Mouse (Mus musculus): ENCODE results near the gene Prlh. TPM values are rescaled to one million over a fixed set of nuclear protein-coding genes. Genes with fewer than 3 reads are reported as not detected.

The Prlh gene
- polyA plus RNA-seq, 1 experiment from 2014 or later: not detected

DNA sequence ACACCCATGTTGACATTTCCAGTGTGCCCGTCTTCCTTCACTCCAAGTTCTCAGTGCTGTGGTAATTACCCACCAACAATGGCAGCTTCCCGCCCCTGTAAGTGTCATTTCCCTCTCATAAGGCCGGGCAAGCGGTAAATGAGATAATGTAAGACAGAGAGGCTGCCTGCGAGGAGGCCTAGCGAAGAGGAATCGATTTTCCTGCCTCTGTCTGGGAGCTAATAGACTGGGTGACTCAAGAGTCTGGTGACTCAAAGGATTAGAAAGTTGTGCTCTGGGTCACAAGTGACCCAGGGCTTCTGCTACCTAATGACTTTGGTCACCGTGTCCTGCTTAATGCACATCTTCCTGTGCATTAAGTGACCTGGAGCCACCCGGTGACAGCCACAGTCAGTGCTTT lies 15.9 kb upstream of the Prlh start:
- H3K36me3 ChIP-seq (ENCODE audit: control insufficient read depth, insufficient read depth, low read length): no peaks in the 10 kb centered on the region
- no peak overlapping the region for H3K27ac ChIP-seq (ENCODE audit: low read depth)
- H3K4me2 ChIP-seq (ENCODE audit: low read length): no peak overlapping the region
- no peaks in the 10 kb centered on the region for H3K4me1 ChIP-seq (replicated peaks; ENCODE audit: control insufficient read depth, insufficient read depth, low read length)
- 67% methylated on average over 9 of the region's 9 CpGs for WGBS
- no peak overlapping the region for H3K9ac ChIP-seq (ENCODE audit: low read length)
- ATAC-seq (replicated peaks; ENCODE audit: low FRiP score, low TSS enrichment, low read depth) (no peak), DNase-seq (ENCODE audit: low spot score) (no peak)
- H3K9me3 ChIP-seq (ENCODE audit: control insufficient read depth, low read length): no peaks in the 10 kb centered on the region
- no peaks in the 10 kb centered on the region for H3K27me3 ChIP-seq (replicated peaks; ENCODE audit: control insufficient read depth, insufficient read depth, low read length)
- H3K4me3 ChIP-seq (ENCODE audit: low read depth, low read length): no peak overlapping the region

DNA sequence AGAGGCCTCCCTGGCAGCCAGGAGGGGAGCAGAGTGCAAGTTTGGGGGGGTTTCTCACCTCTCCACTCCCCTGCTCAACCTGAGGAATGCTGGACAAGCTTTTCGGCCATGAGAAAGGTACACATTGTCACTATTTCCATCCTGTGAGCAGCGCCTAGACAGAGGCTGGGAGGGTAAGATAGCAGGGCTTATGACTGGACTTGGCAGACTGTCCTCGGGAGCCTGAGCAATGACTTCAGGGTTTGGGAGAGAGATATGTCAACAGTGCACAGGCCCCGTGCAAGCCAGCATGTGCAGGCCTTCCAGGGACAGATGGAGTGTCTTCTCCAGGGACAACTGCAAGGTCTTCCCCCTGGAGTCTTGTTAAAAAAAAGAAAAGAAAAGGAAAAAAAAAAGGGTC lies 12.9 kb upstream of the Prlh start:
- no peaks in the 10 kb centered on the region for H3K36me3 ChIP-seq (ENCODE audit: control insufficient read depth, insufficient read depth, low read length)
- WGBS: 75% methylated on average over 4 of the region's 4 CpGs
- ATAC-seq (replicated peaks; ENCODE audit: low FRiP score, low TSS enrichment, low read depth) (no peak), DNase-seq (ENCODE audit: low spot score) (no peak)
- H3K9ac ChIP-seq (ENCODE audit: low read length): no peak overlapping the region
- no peaks in the 10 kb centered on the region for H3K27me3 ChIP-seq (replicated peaks; ENCODE audit: control insufficient read depth, insufficient read depth, low read length)
- no peak overlapping the region for H3K27ac ChIP-seq (ENCODE audit: low read depth)
- no peaks in the 10 kb centered on the region for H3K9me3 ChIP-seq (ENCODE audit: control insufficient read depth, low read length)
- no peak overlapping the region for H3K4me2 ChIP-seq (ENCODE audit: low read length)
- H3K4me1 ChIP-seq (replicated peaks; ENCODE audit: control insufficient read depth, insufficient read depth, low read length): no peaks in the 10 kb centered on the region
- no peak overlapping the region for H3K4me3 ChIP-seq (ENCODE audit: low read depth, low read length)

DNA sequence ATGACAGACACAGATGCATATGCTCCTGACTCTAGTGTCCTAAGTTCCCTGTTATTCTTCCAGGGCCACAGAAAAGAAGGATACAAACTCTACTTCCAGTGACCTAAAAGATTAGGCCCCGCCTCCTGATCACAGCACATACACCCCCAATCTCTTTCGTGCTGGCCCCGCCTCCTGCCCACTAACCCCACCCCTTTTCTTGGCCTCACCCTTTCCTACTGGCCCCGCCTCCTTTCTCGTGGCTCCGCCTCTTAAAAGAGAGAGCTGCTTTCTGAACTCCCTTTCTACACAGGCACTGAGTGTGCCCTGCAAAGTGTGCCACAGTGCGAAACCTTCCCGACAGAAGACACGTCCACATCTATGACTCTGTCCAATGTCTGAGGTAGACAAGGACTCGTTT lies 7.7 kb upstream of the Prlh start:
- Histone ChIP-seq H3K9ac (ENCODE audit: low read length) (no peak overlapping the region), H3K4me3 (ENCODE audit: low read depth, low read length) (no peak overlapping the region), H3K4me2 (ENCODE audit: low read length) (no peak overlapping the region), H3K9me3 (ENCODE audit: control insufficient read depth, low read length) (no peaks in the 10 kb centered on the region), H3K4me1 (replicated peaks; ENCODE audit: control insufficient read depth, insufficient read depth, low read length) (no peaks in the 10 kb centered on the region), H3K27me3 (replicated peaks; ENCODE audit: control insufficient read depth, insufficient read depth, low read length) (no peaks in the 10 kb centered on the region), H3K27ac (ENCODE audit: low read depth) (no peak overlapping the region), H3K36me3 (ENCODE audit: control insufficient read depth, insufficient read depth, low read length) (no peaks in the 10 kb centered on the region)
- ATAC-seq (replicated peaks; ENCODE audit: low FRiP score, low TSS enrichment, low read depth) (no peak), DNase-seq (ENCODE audit: low spot score) (no peak)
- 62% methylated on average over 10 of the region's 10 CpGs for WGBS

DNA sequence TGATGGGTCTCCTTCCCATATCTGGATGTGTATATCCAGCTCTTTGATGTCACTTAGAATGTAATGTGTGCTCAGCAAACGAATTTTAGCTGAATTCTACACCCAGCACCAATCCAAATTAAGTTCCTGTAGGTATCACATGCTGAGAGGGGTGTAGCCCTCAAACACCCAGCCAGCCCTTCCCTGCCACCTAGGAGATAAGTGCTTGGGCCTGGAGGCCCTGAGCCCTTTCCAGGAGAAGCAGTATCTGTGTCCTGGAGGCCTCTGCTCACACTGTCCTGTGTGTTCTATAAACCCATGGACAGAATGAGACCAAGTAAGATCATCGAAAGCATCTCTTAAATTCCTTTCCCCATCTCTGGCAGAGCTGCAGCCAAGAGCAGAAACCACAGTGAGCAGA lies 5.7 kb upstream of the Prlh start:
- no peaks in the 10 kb centered on the region for H3K9me3 ChIP-seq (ENCODE audit: control insufficient read depth, low read length)
- H3K4me3 ChIP-seq (ENCODE audit: low read depth, low read length): no peak overlapping the region
- H3K27me3 ChIP-seq (replicated peaks; ENCODE audit: control insufficient read depth, insufficient read depth, low read length): no peaks in the 10 kb centered on the region
- no peak for ATAC-seq (replicated peaks; ENCODE audit: low FRiP score, low TSS enrichment, low read depth)
- no peak overlapping the region for H3K4me2 ChIP-seq (ENCODE audit: low read length)
- H3K36me3 ChIP-seq (ENCODE audit: control insufficient read depth, insufficient read depth, low read length): no peaks in the 10 kb centered on the region
- DNase-seq (ENCODE audit: low spot score): no peak
- no peak overlapping the region for H3K9ac ChIP-seq (ENCODE audit: low read length)
- H3K27ac ChIP-seq (ENCODE audit: low read depth): no peak overlapping the region
- H3K4me1 ChIP-seq (replicated peaks; ENCODE audit: control insufficient read depth, insufficient read depth, low read length): no peaks in the 10 kb centered on the region
- 70% methylated on average over 2 of the region's 2 CpGs for WGBS

DNA sequence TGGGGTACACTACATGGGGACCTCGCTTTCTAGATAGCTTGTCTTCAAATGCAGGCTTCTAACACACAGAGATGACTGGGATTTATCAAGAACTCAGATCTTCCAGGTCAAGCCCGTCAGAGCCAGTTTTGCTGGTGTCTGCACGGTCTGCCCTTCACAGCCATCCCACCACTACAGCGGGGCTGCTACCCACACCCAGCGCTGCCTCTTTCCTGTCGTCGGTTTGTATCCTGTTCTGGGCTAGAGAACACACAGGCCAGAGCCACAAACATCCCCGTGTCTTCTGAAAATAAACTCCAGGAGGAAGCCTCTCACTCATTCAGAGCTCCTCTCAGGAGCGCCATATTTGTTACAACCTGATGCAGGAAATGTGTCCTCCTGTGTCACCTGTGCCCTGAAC lies 3.6 kb upstream of the Prlh start:
- no peaks in the 10 kb centered on the region for H3K4me1 ChIP-seq (replicated peaks; ENCODE audit: control insufficient read depth, insufficient read depth, low read length)
- no peak overlapping the region for H3K9ac ChIP-seq (ENCODE audit: low read length)
- no peak overlapping the region for H3K27ac ChIP-seq (ENCODE audit: low read depth)
- no peak for DNase-seq (ENCODE audit: low spot score)
- no peaks in the 10 kb centered on the region for H3K9me3 ChIP-seq (ENCODE audit: control insufficient read depth, low read length)
- no peak for ATAC-seq (replicated peaks; ENCODE audit: low FRiP score, low TSS enrichment, low read depth)
- no peaks in the 10 kb centered on the region for H3K27me3 ChIP-seq (replicated peaks; ENCODE audit: control insufficient read depth, insufficient read depth, low read length)
- 48% methylated on average over 9 of the region's 9 CpGs for WGBS
- H3K36me3 ChIP-seq (ENCODE audit: control insufficient read depth, insufficient read depth, low read length): no peaks in the 10 kb centered on the region
- no peak overlapping the region for H3K4me3 ChIP-seq (ENCODE audit: low read depth, low read length)
- H3K4me2 ChIP-seq (ENCODE audit: low read length): no peak overlapping the region

DNA sequence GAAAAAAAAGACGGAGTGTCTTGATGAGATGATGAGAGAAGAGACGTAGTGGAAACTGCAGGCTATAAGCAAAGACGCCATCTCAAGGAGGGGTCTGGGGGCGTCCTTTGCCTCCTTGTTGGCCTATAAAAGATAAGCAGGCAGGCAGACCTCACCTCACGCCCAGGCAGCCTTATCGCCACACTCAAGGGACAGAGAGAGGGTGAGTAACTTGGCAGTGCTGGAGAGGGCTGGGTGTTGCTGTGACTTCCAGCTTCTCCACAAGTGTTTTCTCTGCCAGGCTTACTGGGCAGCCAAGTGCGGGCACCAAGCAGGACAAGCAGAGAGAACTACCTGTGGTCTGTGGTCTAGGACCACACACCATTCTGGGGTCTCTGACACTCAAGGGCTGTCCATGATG lies 1.2 kb upstream of the Prlh start:
- no peak overlapping the region for H3K9ac ChIP-seq (ENCODE audit: low read length)
- no peaks in the 10 kb centered on the region for H3K4me1 ChIP-seq (replicated peaks; ENCODE audit: control insufficient read depth, insufficient read depth, low read length)
- no peaks in the 10 kb centered on the region for H3K27me3 ChIP-seq (replicated peaks; ENCODE audit: control insufficient read depth, insufficient read depth, low read length)
- H3K4me3 ChIP-seq (ENCODE audit: low read depth, low read length): no peak overlapping the region
- H3K9me3 ChIP-seq (ENCODE audit: control insufficient read depth, low read length): no peaks in the 10 kb centered on the region
- no peak for ATAC-seq (replicated peaks; ENCODE audit: low FRiP score, low TSS enrichment, low read depth)
- H3K4me2 ChIP-seq (ENCODE audit: low read length): no peak overlapping the region
- DNase-seq (ENCODE audit: low spot score): no peak
- 73% methylated on average over 7 of the region's 7 CpGs for WGBS
- H3K27ac ChIP-seq (ENCODE audit: low read depth): no peak overlapping the region
- no peaks in the 10 kb centered on the region for H3K36me3 ChIP-seq (ENCODE audit: control insufficient read depth, insufficient read depth, low read length)

DNA sequence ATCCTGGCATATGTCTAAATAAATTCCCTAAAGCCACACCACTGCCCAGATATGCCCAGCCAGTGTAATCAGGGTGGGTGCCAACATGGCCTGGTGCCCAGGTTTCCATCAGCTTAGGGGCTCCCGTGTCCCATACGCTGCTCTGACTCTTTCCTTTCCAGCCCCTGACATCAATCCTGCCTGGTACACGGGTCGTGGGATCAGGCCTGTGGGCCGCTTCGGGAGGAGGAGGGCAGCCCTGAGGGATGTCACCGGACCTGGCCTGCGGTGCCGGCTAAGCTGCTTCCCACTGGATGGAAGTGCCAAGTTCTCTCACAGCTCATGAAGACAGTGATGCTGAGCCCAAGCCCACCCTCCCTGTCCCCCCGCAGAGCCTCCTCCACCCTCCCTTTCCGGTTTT lies 780 bp downstream of the Prlh start:
- Histone ChIP-seq H3K4me2 (ENCODE audit: low read length) (no peak overlapping the region), H3K36me3 (ENCODE audit: control insufficient read depth, insufficient read depth, low read length) (no peaks in the 10 kb centered on the region), H3K9ac (ENCODE audit: low read length) (no peak overlapping the region), H3K27me3 (replicated peaks; ENCODE audit: control insufficient read depth, insufficient read depth, low read length) (no peaks in the 10 kb centered on the region), H3K9me3 (ENCODE audit: control insufficient read depth, low read length) (no peaks in the 10 kb centered on the region), H3K27ac (ENCODE audit: low read depth) (no peak overlapping the region), H3K4me3 (ENCODE audit: low read depth, low read length) (no peak overlapping the region), H3K4me1 (replicated peaks; ENCODE audit: control insufficient read depth, insufficient read depth, low read length) (no peaks in the 10 kb centered on the region)
- no peak for ATAC-seq (replicated peaks; ENCODE audit: low FRiP score, low TSS enrichment, low read depth)
- DNase-seq (ENCODE audit: low spot score): no peak
- 71% methylated on average over 11 of the region's 11 CpGs for WGBS

DNA sequence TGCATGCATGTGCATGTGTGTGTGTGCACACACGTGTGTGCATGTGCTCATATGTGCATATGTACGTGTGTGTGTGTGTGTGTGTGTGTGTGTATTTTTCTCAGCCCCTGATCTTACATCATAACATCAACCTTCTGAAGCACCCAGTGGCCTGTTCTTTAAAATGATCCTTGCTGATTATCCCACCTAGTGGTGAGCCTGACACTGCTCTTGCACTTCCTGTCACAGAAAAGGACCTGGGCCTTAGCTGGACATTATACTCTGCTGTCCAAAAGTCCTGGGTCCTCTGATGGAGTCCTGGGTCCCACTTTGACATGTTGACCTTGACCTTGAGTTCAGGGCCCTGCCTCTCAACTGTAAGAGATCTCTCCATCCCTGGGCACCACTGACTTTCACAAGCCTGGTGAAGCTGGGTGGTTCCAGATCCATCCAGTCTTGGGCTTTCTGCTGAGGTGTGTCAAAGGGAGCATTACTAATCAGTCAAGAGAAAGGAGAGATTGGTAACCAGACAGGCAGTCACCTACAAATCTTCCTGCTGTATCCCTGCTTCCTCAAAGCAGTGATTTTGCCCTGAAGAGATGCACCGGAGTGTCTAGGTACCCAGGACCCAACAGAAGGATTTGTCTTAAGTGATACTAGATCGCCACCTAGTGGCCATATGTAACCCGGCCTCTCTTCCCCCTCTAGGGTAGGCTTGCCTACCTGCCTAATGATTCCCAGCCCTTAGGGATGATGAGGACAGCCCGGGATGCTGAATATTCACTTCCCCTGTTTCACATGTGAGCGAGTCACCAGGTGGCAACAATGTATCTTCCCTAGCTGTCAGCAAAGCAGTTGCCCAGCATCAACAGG lies 3.6 kb downstream of the Prlh start:
- WGBS: 26% methylated on average over 7 of the region's 7 CpGs
- H3K9me3 ChIP-seq (ENCODE audit: control insufficient read depth, low read length): no peaks in the 10 kb centered on the region
- no peaks in the 10 kb centered on the region for H3K27me3 ChIP-seq (replicated peaks; ENCODE audit: control insufficient read depth, insufficient read depth, low read length)
- no peak overlapping the region for H3K9ac ChIP-seq (ENCODE audit: low read length)
- no peaks in the 10 kb centered on the region for H3K4me1 ChIP-seq (replicated peaks; ENCODE audit: control insufficient read depth, insufficient read depth, low read length)
- no peaks in the 10 kb centered on the region for H3K36me3 ChIP-seq (ENCODE audit: control insufficient read depth, insufficient read depth, low read length)
- ATAC-seq (replicated peaks; ENCODE audit: low FRiP score, low TSS enrichment, low read depth): peak; percentile 83
- H3K4me3 ChIP-seq (ENCODE audit: low read depth, low read length): no peak overlapping the region
- DNase-seq (ENCODE audit: low spot score): peak; percentile 88
- H3K4me2 ChIP-seq (ENCODE audit: low read length): no peak overlapping the region
- no peak overlapping the region for H3K27ac ChIP-seq (ENCODE audit: low read depth)

DNA sequence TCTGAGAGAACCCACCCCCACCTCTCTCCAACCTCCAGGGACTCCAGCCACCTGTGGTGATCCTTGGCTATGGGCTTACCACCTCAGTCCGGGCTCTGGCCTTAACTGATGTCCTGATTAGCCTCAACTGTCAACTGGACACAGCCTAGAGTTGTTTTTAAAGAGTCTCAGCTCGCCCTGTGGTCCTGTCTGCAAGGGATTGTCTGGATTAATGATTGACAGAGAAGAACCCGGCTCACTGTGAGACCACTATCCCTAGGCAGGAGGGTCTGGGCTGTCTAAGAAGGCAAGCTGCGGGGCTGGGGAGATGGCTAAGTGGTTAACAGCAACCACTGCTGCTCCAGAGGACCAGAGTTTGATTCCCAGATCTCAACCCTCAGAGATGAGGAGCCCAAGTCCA lies 9.6 kb downstream of the Prlh start:
- 27% methylated on average over 4 of the region's 4 CpGs for WGBS
- H3K27ac ChIP-seq (ENCODE audit: low read depth): no peak overlapping the region
- ATAC-seq (replicated peaks; ENCODE audit: low FRiP score, low TSS enrichment, low read depth): no peak; the same call in 1 of the 2 replicates

More for the DNA sequence above, 9.6 kb downstream of the Prlh start:
- Histone ChIP-seq H3K27me3 (replicated peaks; ENCODE audit: control insufficient read depth, insufficient read depth, low read length) (no peaks in the 10 kb centered on the region), H3K9me3 (ENCODE audit: control insufficient read depth, low read length) (no peaks in the 10 kb centered on the region), H3K36me3 (ENCODE audit: control insufficient read depth, insufficient read depth, low read length) (no peaks in the 10 kb centered on the region), H3K4me2 (ENCODE audit: low read length) (no peak overlapping the region), H3K4me3 (ENCODE audit: low read depth, low read length) (no peak overlapping the region), H3K4me1 (replicated peaks; ENCODE audit: control insufficient read depth, insufficient read depth, low read length) (peaks cover 15% of the 10 kb centered on the region), H3K9ac (ENCODE audit: low read length) (no peak overlapping the region)
- DNase-seq (ENCODE audit: low spot score): no peak

All from intestine, embryonic 14.5 days (tissue).